ENCODE assay signal across 8 mouse cellular contexts in genomic region chr2:157913204-157913636, GRCm38 (mm10). TPM values are rescaled to one million over a fixed set of nuclear protein-coding genes. Genes with fewer than 3 reads are reported as not detected.
DNase-seq lines count a peak whose midpoint lies in the region; ATAC-seq and TF ChIP-seq lines count a peak whose summit lies in the region.

No protein-coding gene starts in this region.

- H3K9me3 ChIP-seq in ES-E14 (ENCODE audit: control insufficient read depth, insufficient read depth, low read depth, low read length), result no peaks in the 10 kb centered on the region
- no peaks in the 10 kb centered on the region for H3K9me3 ChIP-seq in forebrain, embryonic 16.5 days (ENCODE audit: control insufficient read depth, low read length)
- no peaks in the 10 kb centered on the region for H3K9me3 ChIP-seq in hindbrain, embryonic 10.5 days

- H3K36me3 ChIP-seq in ES-E14 (ENCODE audit: control insufficient read depth, insufficient read depth, low read length, poor library complexity, severe bottlenecking), result no peaks in the 10 kb centered on the region
- H3K36me3 ChIP-seq in forebrain, embryonic 16.5 days (ENCODE audit: control insufficient read depth, insufficient read depth), result no peaks in the 10 kb centered on the region
- H3K36me3 ChIP-seq in hindbrain, embryonic 10.5 days, result no peaks in the 10 kb centered on the region
- no peaks in the 10 kb centered on the region for H3K36me3 ChIP-seq in spleen, adult 2 months (ENCODE audit: control insufficient read depth, insufficient read depth, low read length)

- in situ Hi-C loops in ES-E14 (cut with MboI; ENCODE audit: low sequenced_read_pairs in 2 of 2, unreplicated experiment in 2 of 2), result no loop called here

- TF ChIP-seq CTCF in spleen, adult 2 months (IDR thresholded peaks at IDR 0.05; ENCODE audit: extremely low read depth, insufficient read depth, insufficient read length, insufficient replicate concordance), result 0 out of 2 replicates have a peak, but pooled peaks have one; percentile 1

- H3K27me3 ChIP-seq in forebrain, embryonic 16.5 days (replicated peaks; ENCODE audit: control insufficient read depth, insufficient read depth, low read length), result peaks cover 35% of the 10 kb centered on the region
- H3K27me3 ChIP-seq in hindbrain, embryonic 10.5 days (ENCODE audit: insufficient read depth, poor library complexity, severe bottlenecking), result peaks cover 57% of the 10 kb centered on the region
- H3K27me3 ChIP-seq in spleen, adult 2 months (ENCODE audit: control insufficient read depth, insufficient read depth, low read length), result peaks cover 4% of the 10 kb centered on the region

- H3K9ac ChIP-seq in ES-E14 (ENCODE audit: insufficient read depth, low read depth, low read length, poor library complexity, severe bottlenecking), result no peak overlapping the region
- peak overlapping the region; percentile 37 for H3K9ac ChIP-seq in forebrain, embryonic 16.5 days (replicated peaks; ENCODE audit: low read depth, low read length)

- peak; percentile 89 for DNase-seq in ES-E14 (ENCODE audit: low read depth, low spot score)
- peak; percentile 91 for DNase-seq in adrenal gland, postnatal 10 days
- DNase-seq in hindbrain, embryonic 10.5 days (ENCODE audit: low spot score), result peak; percentile 88
- peak; percentile 72 to 76 for DNase-seq in layer of hippocampus, postnatal 10 days (ENCODE audit: low spot score in 2 of 2)
- DNase-seq in mesoderm, embryonic 11.5 days (ENCODE audit: low read depth, low spot score), result peak; percentile 94
- DNase-seq in spleen, adult 2 months (ENCODE audit: low read depth in 1 of 2, low spot score in 2 of 2), result peak; percentile 16 to 26

- WGBS in forebrain, embryonic 16.5 days, result under 1% methylated on average over 16 of the region's 16 CpGs
- WGBS in hindbrain, embryonic 10.5 days, result under 1% methylated on average over 16 of the region's 16 CpGs
- WGBS in spleen, adult 2 months, result 4% methylated on average over 16 of the region's 16 CpGs

- peaks cover 2 to 9% of the 10 kb centered on the region in 2 experiments; a peak in 2 of 4 replicates for H3K4me1 ChIP-seq in ES-E14 (ENCODE audit: control insufficient read depth in 2 of 2, insufficient read depth in 2 of 2, low read length in 2 of 2, poor library complexity in 1 of 2)
- peaks cover 25% of the 10 kb centered on the region for H3K4me1 ChIP-seq in forebrain, embryonic 16.5 days (replicated peaks; ENCODE audit: control insufficient read depth, insufficient read depth, low read length)
- H3K4me1 ChIP-seq in hindbrain, embryonic 10.5 days (replicated peaks), result peaks cover 15% of the 10 kb centered on the region
- peaks cover 4% of the 10 kb centered on the region; the same call in 1 of the 2 replicates for H3K4me1 ChIP-seq in spleen, adult 2 months (ENCODE audit: control insufficient read depth, insufficient read depth, insufficient read length)

- H3K4me2 ChIP-seq in forebrain, embryonic 16.5 days (ENCODE audit: low read length), result peak overlapping the region; percentile 88

- no peak for TF ChIP-seq POLR2A in spleen, adult 2 months (IDR thresholded peaks at IDR 0.05; ENCODE audit: low read depth, low read length)

- no peak overlapping the region for H3K4me3 ChIP-seq in ES-E14 (ENCODE audit: insufficient read depth in 1 of 2, low read depth in 1 of 2, low read length in 2 of 2, poor library complexity in 1 of 2, severe bottlenecking in 1 of 2)
- peak overlapping the region; percentile 26 for H3K4me3 ChIP-seq in forebrain, embryonic 16.5 days (replicated peaks; ENCODE audit: low read length)
- H3K4me3 ChIP-seq in hindbrain, embryonic 10.5 days, result peak overlapping the region; percentile 18
- H3K4me3 ChIP-seq in spleen, adult 2 months (ENCODE audit: extremely low read depth, insufficient read depth, insufficient read length), result no peak overlapping the region

- ATAC-seq in forebrain, embryonic 16.5 days, result no peak
- ATAC-seq in inflammation-experienced regulatory T-cells, adult 6 months, result no peak

- no peak overlapping the region for H3K27ac ChIP-seq in ES-E14 (ENCODE audit: insufficient read depth, low read depth, low read length, poor library complexity, severe bottlenecking)
- H3K27ac ChIP-seq in forebrain, embryonic 16.5 days (ENCODE audit: low read length), result no peak overlapping the region
- H3K27ac ChIP-seq in hindbrain, embryonic 10.5 days, result no peak overlapping the region
- no peak overlapping the region for H3K27ac ChIP-seq in spleen, adult 2 months (ENCODE audit: insufficient read depth, low read length)

TF ChIP-seq in ES-E14, 5 proteins besides CTCF, POLR2A, EP300 and RAD21:
- TF ChIP-seq ZNF384 (IDR thresholded peaks at IDR 0.05; ENCODE audit: low read depth, low read length), result no peak
- TF ChIP-seq HCFC1 (IDR thresholded peaks at IDR 0.05; ENCODE audit: borderline replicate concordance, insufficient read depth, low read length), result no peak
- TF ChIP-seq ZC3H11A (IDR thresholded peaks at IDR 0.05; ENCODE audit: borderline replicate concordance, low read depth, low read length), result no peak
- TF ChIP-seq MAFK (IDR thresholded peaks at IDR 0.05; ENCODE audit: insufficient read depth, low read depth, low read length), result no peak
- no peak; the same call in 1 of the 2 replicates for TF ChIP-seq CHD2 (IDR thresholded peaks at IDR 0.05; ENCODE audit: low read depth, low read length)

RNA-seq across cellular contexts. Expression of gene Vstm2l, which starts 1.2 kb away (rescaled TPM):
- 0.48 and 0.62 TPM in 2 replicates for total RNA-seq in ES-E14 (2012; rRNA removed)
- 10 to 100 TPM in 1 of 2 experiments, 1 to 10 TPM in 1; 7.3 to 15.7 TPM for total RNA-seq in adrenal gland, postnatal 10 days (2021)
- polyA plus RNA-seq in forebrain, embryonic 16.5 days (2015; fragmentation: Nextera tagmentation; extraction: Ambion mirVana), result 5.3 and 6.6 TPM in 2 replicates
- 0.62 and 3.2 TPM in 2 replicates for polyA plus RNA-seq in hindbrain, embryonic 10.5 days (2016; fragmentation: Nextera tagmentation; extraction: Ambion mirVana)
- total RNA-seq in layer of hippocampus, postnatal 10 days (2021), result 100 to 1,000 TPM; 186 to 200 TPM
- polyA plus RNA-seq in spleen, adult 2 months (2012; rRNA removed), result not detected in 2 replicates
- not detected for polyA plus RNA-seq in inflammation-experienced regulatory T-cells, adult 6 months (2017; shearing (Covaris generic))

Comparison
In these comparisons a context has a peak if more than half of its experiments do, and no peak if none do; other contexts are left out.
1. DNase-seq: peak in every context shown above with its lines; median percentile 94 in mesoderm, embryonic 11.5 days; 91 in adrenal gland, postnatal 10 days; 89 in ES-E14; 88 in hindbrain, embryonic 10.5 days; 74 in layer of hippocampus, postnatal 10 days; 21 in spleen, adult 2 months.
2. H3K4me3 ChIP-seq: peak in forebrain, embryonic 16.5 days (single experiment) and hindbrain, embryonic 10.5 days (single experiment); none in ES-E14 (0 of 2) and spleen, adult 2 months (single experiment).